Mouse (Mus musculus): ENCODE results near the gene Cldn13. TPM values are rescaled to one million over a fixed set of nuclear protein-coding genes. Genes with fewer than 3 reads are reported as not detected.
"Not testable (repeated sequence)": the region's sequence is repeated elsewhere in the genome, so short reads cannot be mapped to it uniquely, and the experiment has no call there.

Cldn13 gene
- total RNA-seq, 2 experiments from 2014 or later, result not detected

GRCm38 (mm10) chr5:134934666-134935065 is 19.3 kb upstream of the Cldn13 start:
- DNase-seq (ENCODE audit: low spot score in 2 of 2), result no peak

- DNase-seq (ENCODE audit: low spot score in 2 of 2), result not testable (repeated sequence)
Observed at GRCm38 (mm10) chr5:134933686-134934085, 18.4 kb upstream of the Cldn13 start.

GRCm38 (mm10) chr5:134933281-134933680 is 18.0 kb upstream of the Cldn13 start:
- no peak for DNase-seq (ENCODE audit: low spot score in 2 of 2)

- peak; percentile 15 to 28 for DNase-seq (ENCODE audit: low spot score in 2 of 2)
Observed at GRCm38 (mm10) chr5:134932903-134933276, 17.6 kb upstream of the Cldn13 start.

- DNase-seq (ENCODE audit: low spot score in 2 of 2), result peak; percentile 76 to 89
Observed at GRCm38 (mm10) chr5:134932179-134932902, 17.0 kb upstream of the Cldn13 start, which contains the start of gene Mettl27. Mettl27 (plus strand) TSS chr5:134932368.

- DNase-seq (ENCODE audit: low spot score in 2 of 2), result no peak
Observed at GRCm38 (mm10) chr5:134929988-134930387, 14.7 kb upstream of the Cldn13 start.

- no peak for DNase-seq (ENCODE audit: low spot score in 2 of 2)
Observed at GRCm38 (mm10) chr5:134926726-134927125, 11.4 kb upstream of the Cldn13 start.

GRCm38 (mm10) chr5:134923141-134923540 is 7.8 kb upstream of the Cldn13 start:
- peak in 1 of 2 experiments; percentile 18 for DNase-seq (ENCODE audit: low spot score in 2 of 2)

- DNase-seq (ENCODE audit: low spot score in 2 of 2), result no peak
Observed at GRCm38 (mm10) chr5:134921106-134921505, 5.8 kb upstream of the Cldn13 start.

GRCm38 (mm10) chr5:134920106-134920687 is 4.9 kb upstream of the Cldn13 start:
- no peak for DNase-seq (ENCODE audit: low spot score in 2 of 2)

- DNase-seq (ENCODE audit: low spot score in 2 of 2), result no peak
Observed at GRCm38 (mm10) chr5:134919097-134919496, 3.8 kb upstream of the Cldn13 start.

- peak; percentile 28 to 45 for DNase-seq (ENCODE audit: low spot score in 2 of 2)
Observed at GRCm38 (mm10) chr5:134918071-134918832, 2.9 kb upstream of the Cldn13 start.

GRCm38 (mm10) chr5:134914510-134914909 is 816 bp downstream of the Cldn13 start:
- no peak for DNase-seq (ENCODE audit: low spot score in 2 of 2)

GRCm38 (mm10) chr5:134913753-134914152 is 1.6 kb downstream of the Cldn13 start:
- DNase-seq (ENCODE audit: low spot score in 2 of 2), result no peak

- no peak for DNase-seq (ENCODE audit: low spot score in 2 of 2)
Observed at GRCm38 (mm10) chr5:134913352-134913751, 2.0 kb downstream of the Cldn13 start.

GRCm38 (mm10) chr5:134911901-134912300 is 3.4 kb downstream of the Cldn13 start:
- no peak for DNase-seq (ENCODE audit: low spot score in 2 of 2)

- DNase-seq (ENCODE audit: low spot score in 2 of 2), result peak; percentile 98
Observed at GRCm38 (mm10) chr5:134907135-134907534, 8.2 kb downstream of the Cldn13 start.

GRCm38 (mm10) chr5:134906633-134907032 is 8.7 kb downstream of the Cldn13 start, which contains the start of gene Tmem270:
Tmem270 (minus strand) TSS chr5:134906733.
- DNase-seq (ENCODE audit: low spot score in 2 of 2), result no peak

- DNase-seq (ENCODE audit: low spot score in 2 of 2), result no peak
Observed at GRCm38 (mm10) chr5:134901644-134902027, 13.7 kb downstream of the Cldn13 start.

- peak; percentile 47 to 64 for DNase-seq (ENCODE audit: low spot score in 2 of 2)
Observed at GRCm38 (mm10) chr5:134901012-134901643, 14.2 kb downstream of the Cldn13 start.

- DNase-seq (ENCODE audit: low spot score in 2 of 2), result no peak
Observed at GRCm38 (mm10) chr5:134897596-134897995, 17.7 kb downstream of the Cldn13 start.

All from layer of hippocampus, postnatal 14 days (tissue).